Mouse (Mus musculus) stomach, embryonic 15.5 days (tissue): ENCODE results near the gene Tmem179. TPM values are rescaled to one million over a fixed set of nuclear protein-coding genes. Genes with fewer than 3 reads are reported as not detected.

Experiments used
- ATAC-seq: fragments of 200-750 bp; cut with Nextera tagmentation; 2 replicates; pipeline ENCODE4 v1.8.0; 2017; ENCODE audit warnings: low read depth, moderate number of reproducible peaks, moderate TSS enrichment; ENCODE audit not compliant: insufficient read depth, low FRiP score
- H3K27ac ChIP-seq: fragments of 300-500 bp; sonication (generic); 2 replicates; pipeline ENCODE4 v1.5.1; 2015; ENCODE audit warnings: mild to moderate bottlenecking, inconsistent platforms
- H3K27me3 ChIP-seq: fragments of 300-500 bp; sonication (generic); replicated peaks from 2 replicates; pipeline ENCODE4 v1.6.1; 2015; ENCODE audit warnings: inconsistent platforms
- H3K36me3 ChIP-seq: fragments of 300-500 bp; sonication (generic); 2 replicates; pipeline ENCODE4 v1.6.1; 2015; ENCODE audit warnings: inconsistent platforms
- H3K4me1 ChIP-seq: fragments of 300-500 bp; sonication (generic); 2 replicates; pipeline ENCODE4 v1.6.1; 2015; ENCODE audit warnings: inconsistent platforms
- H3K4me2 ChIP-seq: fragments of 300-500 bp; sonication (generic); 2 replicates; pipeline ENCODE4 v1.6.1; 2015; ENCODE audit warnings: mild to moderate bottlenecking, inconsistent platforms
- H3K4me3 ChIP-seq: fragments of 300-500 bp; sonication (generic); replicated peaks from 2 replicates; pipeline ENCODE4 v1.5.1; 2015; ENCODE audit warnings: inconsistent platforms
- H3K9ac ChIP-seq: fragments of 300-500 bp; sonication (generic); 2 replicates; pipeline ENCODE4 v1.6.1; 2015; ENCODE audit warnings: inconsistent platforms
- H3K9me3 ChIP-seq: fragments of 300-500 bp; sonication (generic); 2 replicates; pipeline ENCODE4 v1.6.1; 2016; ENCODE audit warnings: inconsistent platforms
- WGBS: fragments of 180-500 bp; shearing (Covaris S2); methylation state at CpG from one replicate; pipeline ENCODE4 v1.1.7; 2015; 5-methylcytosine and 5-hydroxymethylcytosine counted together
- polyA plus RNA-seq: library from polyadenylated mRNA; unstranded; fragments of >200 nt; fragmentation: Nextera tagmentation; extraction: Ambion mirVana; gene quantifications from 2 replicates; pipeline ENCODE4 v1.2.1, GENCODE M21; 2015

The Tmem179 gene
- polyA plus RNA-seq, 1 experiment from 2014 or later = 2.7 TPM

GRCm38 (mm10) chr12:112489535-112489934 is 27.0 kb downstream of the Tmem179 start:
- no peak overlapping the region for H3K9ac ChIP-seq
- H3K4me2 ChIP-seq = no peak overlapping the region
- H3K27ac ChIP-seq = no peak overlapping the region
- no peaks in the 10 kb centered on the region for H3K9me3 ChIP-seq
- no peak for ATAC-seq
- 95% methylated on average over 9 of the region's 9 CpGs for WGBS
- H3K4me3 ChIP-seq = no peak overlapping the region
- no peaks in the 10 kb centered on the region for H3K36me3 ChIP-seq
- H3K4me1 ChIP-seq = peaks cover 23% of the 10 kb centered on the region
- H3K27me3 ChIP-seq = no peaks in the 10 kb centered on the region

DNA sequence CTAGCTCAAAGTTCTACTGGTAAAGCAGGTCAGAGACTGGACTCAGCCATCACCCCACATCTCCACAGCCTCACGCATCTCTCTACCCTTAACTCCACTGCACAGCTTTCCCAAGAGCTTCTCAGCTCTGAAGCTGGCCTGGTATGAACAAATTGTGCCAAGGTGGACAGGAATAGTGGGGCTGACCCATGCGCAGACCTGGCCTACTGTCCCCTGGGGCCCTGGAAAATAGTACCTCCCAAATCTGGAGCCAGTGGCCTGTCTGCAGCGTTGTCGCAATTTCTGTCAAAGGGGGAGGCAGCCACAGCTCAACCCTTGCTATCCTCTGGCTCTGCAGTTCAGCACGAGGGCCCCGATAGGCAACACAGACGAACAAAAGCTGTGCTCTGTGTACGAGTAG is 27.4 kb downstream of the Tmem179 start, which contains the start of gene A530016L24Rik:
Gene A530016L24Rik, plus strand, starts transcription at position 315 of the 400 bp plus-strand sequence.
- no peak for ATAC-seq
- Histone ChIP-seq H3K27me3 (no peaks in the 10 kb centered on the region), H3K4me3 (no peak within 1 kb of the TSS), H3K9ac (no peak within 1 kb of the TSS), H3K9me3 (no peaks in the 10 kb centered on the region), H3K36me3 (no peaks in the 10 kb centered on the region), H3K27ac (0 out of 2 replicates have a peak within 1 kb of the TSS, but pooled peaks have one; percentile 61), H3K4me2 (no peak within 1 kb of the TSS), H3K4me1 (peaks cover 25% of the 10 kb centered on the region)
- 81% methylated on average over 8 of the region's 8 CpGs for WGBS

- H3K9me3 ChIP-seq = no peaks in the 10 kb centered on the region
- H3K9ac ChIP-seq = no peak overlapping the region
- H3K4me2 ChIP-seq = no peak overlapping the region
- 16% methylated on average over 9 of the region's 9 CpGs for WGBS
- H3K36me3 ChIP-seq = no peaks in the 10 kb centered on the region
- H3K4me3 ChIP-seq = no peak overlapping the region
- H3K4me1 ChIP-seq = no peaks in the 10 kb centered on the region
- ATAC-seq = no peak
- no peak overlapping the region for H3K27ac ChIP-seq
- H3K27me3 ChIP-seq = 0 out of 2 replicates have a peak, but pooled peaks cover 2% of the 10 kb centered on the region
These were observed 42.8 kb downstream of the Tmem179 start for GRCm38 (mm10) chr12:112473777-112474176.

- no peaks in the 10 kb centered on the region for H3K36me3 ChIP-seq
- H3K4me3 ChIP-seq = no peak overlapping the region
- H3K9me3 ChIP-seq = no peaks in the 10 kb centered on the region
- 0 out of 2 replicates have a peak, but pooled peaks cover 2% of the 10 kb centered on the region for H3K27me3 ChIP-seq
- 72% methylated on average over 5 of the region's 5 CpGs for WGBS
- H3K9ac ChIP-seq = no peak overlapping the region
- no peaks in the 10 kb centered on the region for H3K4me1 ChIP-seq
- no peak for ATAC-seq
- H3K27ac ChIP-seq = no peak overlapping the region
- H3K4me2 ChIP-seq = no peak overlapping the region
These were observed 46.3 kb downstream of the Tmem179 start for GRCm38 (mm10) chr12:112470216-112470615.

- Histone ChIP-seq H3K9ac (no peak overlapping the region), H3K4me2 (no peak overlapping the region), H3K27me3 (0 out of 2 replicates have a peak, but pooled peaks cover 2% of the 10 kb centered on the region), H3K9me3 (no peaks in the 10 kb centered on the region), H3K4me1 (no peaks in the 10 kb centered on the region), H3K36me3 (no peaks in the 10 kb centered on the region), H3K27ac (no peak overlapping the region), H3K4me3 (no peak overlapping the region)
- no peak for ATAC-seq
- WGBS = 84% methylated on average over 7 of the region's 7 CpGs
These were observed 47.2 kb downstream of the Tmem179 start for GRCm38 (mm10) chr12:112469393-112469792.

DNA sequence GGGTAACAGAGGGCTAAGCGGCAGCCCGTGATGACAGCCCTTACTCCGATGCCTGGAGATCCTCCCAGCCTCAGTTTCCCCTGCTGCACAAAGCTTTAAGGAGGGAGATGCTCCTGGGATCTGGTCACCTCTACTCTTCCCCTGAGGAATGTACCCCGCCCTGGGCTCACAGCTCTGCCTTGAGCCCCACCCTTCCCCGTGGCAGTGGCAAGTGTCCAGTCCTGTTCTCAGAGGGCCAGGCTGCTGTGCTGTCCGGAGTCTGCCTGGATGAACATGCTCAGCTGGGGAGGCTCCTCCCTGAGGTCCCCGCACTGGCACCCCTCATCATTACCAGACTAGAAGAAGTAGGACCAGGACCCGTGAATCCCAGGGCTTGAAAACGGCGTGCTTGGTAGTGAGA is 49.2 kb downstream of the Tmem179 start:
- no peak overlapping the region for H3K27ac ChIP-seq
- no peaks in the 10 kb centered on the region for H3K36me3 ChIP-seq
- H3K4me2 ChIP-seq = no peak overlapping the region
- no peaks in the 10 kb centered on the region for H3K4me1 ChIP-seq
- no peaks in the 10 kb centered on the region for H3K9me3 ChIP-seq
- no peak overlapping the region for H3K4me3 ChIP-seq
- WGBS = 76% methylated on average over 10 of the region's 10 CpGs
- no peak for ATAC-seq
- 0 out of 2 replicates have a peak, but pooled peaks cover 2% of the 10 kb centered on the region for H3K27me3 ChIP-seq
- H3K9ac ChIP-seq = no peak overlapping the region

GRCm38 (mm10) chr12:112465928-112466327 is 50.6 kb downstream of the Tmem179 start:
- Histone ChIP-seq H3K9me3 (no peaks in the 10 kb centered on the region), H3K9ac (no peak overlapping the region), H3K4me3 (no peak overlapping the region), H3K4me1 (no peaks in the 10 kb centered on the region), H3K36me3 (no peaks in the 10 kb centered on the region), H3K27ac (no peak overlapping the region), H3K27me3 (0 out of 2 replicates have a peak, but pooled peaks cover 2% of the 10 kb centered on the region), H3K4me2 (no peak overlapping the region)
- ATAC-seq = no peak
- 84% methylated on average over 17 of the region's 17 CpGs for WGBS

- Histone ChIP-seq H3K36me3 (no peaks in the 10 kb centered on the region), H3K4me3 (no peak overlapping the region), H3K27ac (no peak overlapping the region), H3K27me3 (no peaks in the 10 kb centered on the region), H3K9me3 (no peaks in the 10 kb centered on the region), H3K4me2 (no peak overlapping the region), H3K4me1 (no peaks in the 10 kb centered on the region), H3K9ac (no peak overlapping the region)
- no peak for ATAC-seq
- WGBS = 82% methylated on average over 3 of the region's 3 CpGs
These were observed 52.0 kb downstream of the Tmem179 start for GRCm38 (mm10) chr12:112464516-112464915.

- Histone ChIP-seq H3K4me2 (no peak overlapping the region), H3K4me1 (no peaks in the 10 kb centered on the region), H3K36me3 (no peaks in the 10 kb centered on the region), H3K9me3 (no peaks in the 10 kb centered on the region), H3K9ac (no peak overlapping the region), H3K27ac (no peak overlapping the region), H3K4me3 (no peak overlapping the region), H3K27me3 (no peaks in the 10 kb centered on the region)
- 66% methylated on average over 3 of the region's 3 CpGs for WGBS
- ATAC-seq = no peak
These were observed 52.6 kb downstream of the Tmem179 start for GRCm38 (mm10) chr12:112463750-112464444.

DNA sequence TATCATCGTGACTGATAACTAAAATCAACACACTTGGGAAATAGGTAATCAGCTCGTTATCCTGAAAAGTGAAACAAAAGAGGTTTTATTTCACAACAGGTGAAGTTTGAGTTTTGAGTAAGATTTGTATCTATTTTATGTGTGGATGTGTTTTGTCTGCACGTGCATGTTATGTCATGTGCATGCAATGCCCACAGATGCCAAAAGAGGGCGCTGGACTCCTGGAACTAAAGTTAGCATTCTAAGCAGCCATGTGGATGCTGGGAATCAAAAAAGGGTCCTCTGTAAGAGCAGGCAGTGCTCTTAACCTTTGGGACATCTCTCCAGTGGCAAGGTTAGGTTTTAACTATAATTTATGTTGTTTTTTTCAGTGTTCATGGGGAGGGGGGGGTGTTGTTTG is 53.3 kb downstream of the Tmem179 start:
- Histone ChIP-seq H3K4me1 (no peaks in the 10 kb centered on the region), H3K4me3 (no peak overlapping the region), H3K27me3 (no peaks in the 10 kb centered on the region), H3K9me3 (no peaks in the 10 kb centered on the region), H3K27ac (no peak overlapping the region), H3K9ac (no peak overlapping the region), H3K36me3 (no peaks in the 10 kb centered on the region), H3K4me2 (no peak overlapping the region)
- whole genome bisulfite sequencing = 69% methylated on average over 4 of the region's 4 CpGs
- no peak for ATAC-seq

DNA sequence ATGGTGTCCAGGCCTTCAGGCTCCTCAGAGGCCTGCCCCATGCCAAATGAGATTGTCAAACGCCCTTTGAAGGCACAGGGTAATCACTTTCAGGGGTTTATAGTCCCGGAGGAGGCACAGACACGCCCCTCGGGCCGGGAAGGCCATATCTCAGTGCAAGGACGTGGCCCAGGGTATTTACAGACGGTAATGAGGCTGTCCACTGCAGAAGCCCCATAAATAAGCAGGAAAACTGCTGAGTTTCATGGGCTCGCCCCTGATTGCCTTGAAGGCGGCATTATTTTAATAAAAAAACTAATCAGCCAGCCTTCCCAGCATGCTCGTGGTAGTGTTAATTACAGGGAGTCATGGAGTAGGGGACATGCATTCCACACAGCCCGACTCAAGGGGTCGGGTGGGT is 54.1 kb downstream of the Tmem179 start:
- H3K9ac ChIP-seq = no peak overlapping the region
- H3K4me2 ChIP-seq = no peak overlapping the region
- H3K27ac ChIP-seq = no peak overlapping the region
- H3K27me3 ChIP-seq = no peaks in the 10 kb centered on the region
- H3K36me3 ChIP-seq = no peaks in the 10 kb centered on the region
- H3K4me1 ChIP-seq = no peaks in the 10 kb centered on the region
- ATAC-seq = no peak
- H3K4me3 ChIP-seq = no peak overlapping the region
- H3K9me3 ChIP-seq = no peaks in the 10 kb centered on the region
- 59% methylated on average over 12 of the region's 12 CpGs for WGBS

- H3K4me2 ChIP-seq = no peak overlapping the region
- H3K4me1 ChIP-seq = 0 out of 2 replicates have a peak, but pooled peaks cover 6% of the 10 kb centered on the region
- WGBS = 44% methylated on average over 4 of the region's 4 CpGs
- no peaks in the 10 kb centered on the region for H3K9me3 ChIP-seq
- no peak for ATAC-seq
- no peak overlapping the region for H3K4me3 ChIP-seq
- H3K9ac ChIP-seq = no peak overlapping the region
- no peak overlapping the region for H3K27ac ChIP-seq
- no peaks in the 10 kb centered on the region for H3K36me3 ChIP-seq
- H3K27me3 ChIP-seq = no peaks in the 10 kb centered on the region
These were observed 58.7 kb downstream of the Tmem179 start for GRCm38 (mm10) chr12:112457839-112458238.
